Mouse (Mus musculus): ENCODE measurements around the gene 4933406M09Rik.

Gene 4933406M09Rik

GRCm38 (mm10) chr1:134381051-134381450, 4.7 kb upstream of the 4933406M09Rik start:
- DNase-seq (ENCODE audit: low spot score): no peak

- no peak for DNase-seq (ENCODE audit: low spot score)
Observed at GRCm38 (mm10) chr1:134381795-134382625, 3.7 kb upstream of the 4933406M09Rik start.

GRCm38 (mm10) chr1:134384581-134384980, 1.2 kb upstream of the 4933406M09Rik start:
- no peak for DNase-seq (ENCODE audit: low spot score)

GRCm38 (mm10) chr1:134385176-134385575, 564 bp upstream of the 4933406M09Rik start:
- DNase-seq (ENCODE audit: low spot score): no peak

GRCm38 (mm10) chr1:134393827-134394226, 8.1 kb downstream of the 4933406M09Rik start:
- DNase-seq (ENCODE audit: low spot score): no peak

GRCm38 (mm10) chr1:134398210-134398609, 12.5 kb downstream of the 4933406M09Rik start:
- DNase-seq (ENCODE audit: low spot score): no peak

- DNase-seq (ENCODE audit: low spot score): peak; percentile 18
Observed at GRCm38 (mm10) chr1:134399735-134400134, 14.0 kb downstream of the 4933406M09Rik start.

- DNase-seq (ENCODE audit: low spot score): peak; percentile 66
Observed at GRCm38 (mm10) chr1:134405509-134406413, 20.0 kb downstream of the 4933406M09Rik start, which contains the start of gene Cyb5r1. Cyb5r1 (plus strand) TSS chr1:134405559.

GRCm38 (mm10) chr1:134406414-134406771, 20.7 kb downstream of the 4933406M09Rik start:
- DNase-seq (ENCODE audit: low spot score): no peak

GRCm38 (mm10) chr1:134408080-134408479, 22.3 kb downstream of the 4933406M09Rik start:
- DNase-seq (ENCODE audit: low spot score): no peak

GRCm38 (mm10) chr1:134411706-134412629, 26.2 kb downstream of the 4933406M09Rik start:
- no peak for DNase-seq (ENCODE audit: low spot score)

GRCm38 (mm10) chr1:134414038-134414437, 28.3 kb downstream of the 4933406M09Rik start:
- DNase-seq (ENCODE audit: low spot score): no peak

- no peak for DNase-seq (ENCODE audit: low spot score)
Observed at GRCm38 (mm10) chr1:134414501-134415167, 28.9 kb downstream of the 4933406M09Rik start.

GRCm38 (mm10) chr1:134415168-134415831, 29.6 kb downstream of the 4933406M09Rik start, which contains the start of gene Adipor1:
Adipor1 (plus strand) TSS chr1:134415378.
- peak; percentile 90 for DNase-seq (ENCODE audit: low spot score)

- no peak for DNase-seq (ENCODE audit: low spot score)
Observed at GRCm38 (mm10) chr1:134418414-134418975, 32.8 kb downstream of the 4933406M09Rik start.

- no peak for DNase-seq (ENCODE audit: low spot score)
Observed at GRCm38 (mm10) chr1:134419176-134419575, 33.4 kb downstream of the 4933406M09Rik start.

- DNase-seq (ENCODE audit: low spot score): no peak
Observed at GRCm38 (mm10) chr1:134419751-134420458, 34.2 kb downstream of the 4933406M09Rik start.

GRCm38 (mm10) chr1:134423911-134424310, 38.2 kb downstream of the 4933406M09Rik start:
- DNase-seq (ENCODE audit: low spot score): no peak

GRCm38 (mm10) chr1:134426289-134426688, 40.5 kb downstream of the 4933406M09Rik start:
- no peak for DNase-seq (ENCODE audit: low spot score)
